Mouse (Mus musculus) embryo, embryonic 11 days (tissue): ENCODE measurements around the gene Snapc4.
A peak's percentile ranks its signal among the peaks of the same experiment; 100 is the strongest.

Experiments used
- DNase-seq: peaks from one replicate; pipeline ENCODE4 v3.0.0-alpha.2; 2015

Snapc4 gene

DNA sequence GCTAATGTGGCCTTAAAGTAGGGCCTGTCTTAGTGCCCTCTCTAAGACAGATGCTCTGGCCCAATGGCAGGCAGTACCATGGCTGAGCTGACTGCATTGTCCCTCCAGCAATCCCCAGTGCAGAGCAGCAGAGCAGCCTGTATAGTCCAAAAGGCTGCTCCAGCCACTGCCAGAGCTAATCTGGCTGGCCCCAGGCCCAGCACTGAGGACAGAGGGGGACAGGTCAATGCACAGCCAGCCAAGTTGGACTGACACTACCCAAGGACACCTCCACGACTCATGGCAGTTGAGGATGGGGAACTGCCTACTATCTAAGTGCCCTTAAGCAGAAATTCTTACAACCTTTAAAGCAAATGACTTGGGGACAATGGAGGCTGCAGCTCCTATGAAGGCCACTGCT lies 11.9 kb downstream of the Snapc4 start:
- no peak for DNase-seq

DNA sequence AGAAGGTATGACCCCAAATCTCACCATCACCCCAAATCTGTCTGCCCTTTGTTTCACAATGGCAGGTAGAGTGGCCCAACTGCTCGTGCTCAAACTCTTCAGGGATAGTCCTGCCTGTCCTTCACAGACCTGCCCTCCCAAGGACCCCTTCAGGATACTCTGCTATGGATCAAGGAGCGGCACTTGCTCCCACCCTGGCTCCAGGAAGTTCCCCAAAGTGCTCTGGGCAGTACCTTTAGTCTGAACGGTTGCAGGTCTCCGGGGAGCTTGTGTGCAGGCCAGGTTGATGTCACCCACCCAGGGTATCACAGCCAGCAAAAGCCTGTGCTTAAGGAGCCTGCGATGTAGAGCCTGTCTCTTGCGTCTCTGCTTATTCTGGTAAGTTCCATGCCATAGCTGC lies 12.5 kb downstream of the Snapc4 start:
- DNase-seq, result no peak

DNA sequence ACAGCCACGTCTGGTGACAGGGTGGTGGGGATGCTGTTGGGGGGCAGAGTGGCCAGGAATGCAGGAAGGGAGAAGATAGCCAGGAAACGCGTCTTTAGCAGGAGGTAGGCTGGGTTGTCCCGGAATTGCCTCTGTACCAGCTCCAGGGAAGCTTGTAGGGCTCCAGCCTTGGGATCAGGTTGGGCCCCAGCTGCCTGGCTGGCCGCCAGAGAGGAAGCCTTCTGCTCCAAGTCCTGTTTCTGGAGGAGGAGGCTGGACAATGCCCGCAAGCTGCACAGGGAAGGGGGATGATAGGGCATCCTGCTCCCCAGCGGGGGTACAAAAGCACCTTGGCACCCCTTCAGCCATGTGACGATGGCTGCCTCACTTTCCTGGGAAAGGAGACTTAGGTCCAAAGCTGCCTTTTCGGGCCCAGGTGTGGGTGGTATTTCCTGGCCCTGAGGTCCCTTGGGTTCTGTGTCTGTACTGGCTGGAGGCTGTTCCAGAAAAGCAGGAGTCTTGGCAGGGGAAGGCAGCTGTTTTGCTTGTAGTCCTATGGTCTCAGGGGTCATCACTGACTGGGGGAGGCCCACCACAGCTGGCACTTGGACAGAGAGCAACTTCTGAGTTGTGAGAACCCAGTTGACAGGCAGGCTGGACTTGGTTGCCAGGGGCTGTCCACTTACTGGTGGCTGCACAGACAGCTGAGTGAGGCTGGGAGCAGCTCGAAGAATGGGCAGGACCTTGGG lies 15.6 kb downstream of the Snapc4 start:
- no peak for DNase-seq

- DNase-seq, result no peak
These were observed 17.0 kb downstream of the Snapc4 start for GRCm38 (mm10) chr2:26363481-26363880.

GRCm38 (mm10) chr2:26362991-26363390 lies 17.5 kb downstream of the Snapc4 start:
- DNase-seq, result no peak

- no peak for DNase-seq
These were observed 19.7 kb downstream of the Snapc4 start, which contains the start of gene Card9 for GRCm38 (mm10) chr2:26360772-26361171. TSS of gene Card9 (minus strand) at chr2:26360918.

GRCm38 (mm10) chr2:26359983-26360382 lies 20.5 kb downstream of the Snapc4 start:
- DNase-seq, result no peak

- no peak for DNase-seq
These were observed 21.7 kb downstream of the Snapc4 start for GRCm38 (mm10) chr2:26358667-26359320.

DNA sequence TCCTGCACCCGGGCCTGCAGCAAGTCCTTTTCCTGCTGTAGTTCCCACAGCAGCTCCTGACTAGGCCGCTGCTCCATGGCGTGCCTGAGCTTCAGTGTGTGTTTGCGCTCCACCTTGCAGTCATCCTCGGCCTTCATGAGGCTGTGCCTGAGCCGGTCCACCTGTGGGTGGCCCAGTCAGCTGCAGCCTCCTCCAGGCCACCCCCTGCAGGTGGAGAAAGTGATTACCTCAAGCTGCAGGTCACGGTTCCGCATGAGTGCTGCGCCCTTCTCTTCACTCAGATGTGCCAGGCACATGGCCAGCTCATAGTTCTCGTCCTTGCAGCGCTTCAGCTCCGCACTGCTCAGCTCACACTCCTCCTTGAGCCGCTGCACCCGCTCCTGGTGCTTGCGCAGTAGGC lies 23.0 kb downstream of the Snapc4 start:
- DNase-seq, result no peak

DNA sequence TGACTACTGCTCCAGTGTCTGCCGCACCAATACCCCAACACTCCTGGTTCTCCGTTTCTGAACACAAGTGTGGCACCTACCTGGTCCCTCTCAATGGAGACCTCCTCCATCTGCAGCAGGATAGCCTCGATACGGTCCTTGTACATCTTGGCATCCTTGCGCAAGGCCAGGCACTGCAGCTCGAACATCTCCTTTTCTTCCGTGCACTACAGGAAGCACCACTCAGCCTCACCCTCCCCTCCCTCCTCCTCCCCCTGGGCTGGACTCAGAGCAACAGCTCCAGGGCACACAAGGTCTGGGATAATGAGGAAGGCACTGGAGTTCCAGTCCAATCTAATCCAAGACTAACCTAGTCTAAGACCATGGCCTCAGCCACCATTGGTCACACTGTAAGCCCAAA lies 23.8 kb downstream of the Snapc4 start:
- no peak for DNase-seq

GRCm38 (mm10) chr2:26356231-26356630 lies 24.2 kb downstream of the Snapc4 start:
- no peak for DNase-seq

DNA sequence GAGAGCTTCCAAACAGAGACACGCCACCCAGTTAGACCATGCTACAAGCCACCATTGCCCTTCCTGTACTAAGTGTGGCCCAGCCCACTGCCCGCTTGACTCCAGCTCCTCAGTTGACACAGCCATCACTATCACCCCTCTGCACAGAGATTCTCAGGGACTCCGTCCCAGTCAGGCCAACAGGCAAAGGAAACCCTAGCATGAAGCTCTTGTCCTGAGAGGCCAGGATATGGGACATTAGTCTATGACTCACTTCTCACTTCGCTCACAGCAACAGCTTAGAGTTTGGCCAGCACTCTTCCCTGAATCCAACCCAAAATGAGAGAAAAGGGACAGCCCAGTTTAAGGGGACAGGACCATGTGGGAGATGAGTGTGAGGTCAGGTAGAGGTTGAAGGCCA lies 26.1 kb downstream of the Snapc4 start:
- no peak for DNase-seq

DNA sequence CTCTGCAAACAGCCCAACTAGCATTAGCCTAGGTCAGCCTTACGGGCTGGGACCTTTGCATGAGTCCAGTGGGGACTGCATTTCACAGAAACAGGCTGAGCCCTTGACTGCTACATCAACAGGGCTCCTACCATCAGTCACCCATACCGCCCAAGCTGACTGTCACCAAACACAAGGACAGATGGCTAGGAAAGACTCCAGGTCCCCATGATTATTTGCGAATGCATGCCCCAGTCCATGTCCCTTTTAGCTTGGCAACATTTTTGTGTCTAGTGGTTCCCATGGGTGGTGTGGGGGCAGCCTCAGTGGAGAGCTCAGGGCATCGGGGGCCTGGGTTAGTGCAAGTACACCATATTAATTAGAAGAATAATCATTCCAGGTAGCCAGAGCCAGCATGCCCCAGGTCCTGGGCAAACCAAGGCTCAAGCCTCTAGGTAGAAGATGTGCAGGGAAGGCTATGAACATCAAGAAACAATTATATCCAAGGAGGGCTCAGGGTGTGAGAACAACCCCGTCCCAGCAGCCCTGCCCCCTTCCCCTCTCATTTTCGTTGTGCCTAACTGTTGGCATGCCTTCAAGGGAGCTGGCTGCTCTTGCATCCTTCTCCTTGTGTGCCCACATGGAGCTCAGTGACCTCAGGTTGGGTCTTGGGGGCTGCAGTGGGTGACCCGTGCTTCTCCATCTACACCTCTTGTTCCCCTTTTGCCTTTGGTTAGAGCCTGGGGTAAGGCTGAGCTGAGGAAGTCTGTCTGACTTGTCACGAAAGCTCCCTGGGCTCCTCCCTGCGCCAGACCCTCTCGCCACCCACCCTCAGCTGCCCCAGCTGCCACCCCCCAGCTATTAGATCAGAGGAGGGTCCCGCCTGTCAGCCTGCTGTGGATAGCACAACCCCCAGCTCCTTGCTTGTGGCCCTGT lies 27.1 kb downstream of the Snapc4 start:
- DNase-seq, result no peak

DNA sequence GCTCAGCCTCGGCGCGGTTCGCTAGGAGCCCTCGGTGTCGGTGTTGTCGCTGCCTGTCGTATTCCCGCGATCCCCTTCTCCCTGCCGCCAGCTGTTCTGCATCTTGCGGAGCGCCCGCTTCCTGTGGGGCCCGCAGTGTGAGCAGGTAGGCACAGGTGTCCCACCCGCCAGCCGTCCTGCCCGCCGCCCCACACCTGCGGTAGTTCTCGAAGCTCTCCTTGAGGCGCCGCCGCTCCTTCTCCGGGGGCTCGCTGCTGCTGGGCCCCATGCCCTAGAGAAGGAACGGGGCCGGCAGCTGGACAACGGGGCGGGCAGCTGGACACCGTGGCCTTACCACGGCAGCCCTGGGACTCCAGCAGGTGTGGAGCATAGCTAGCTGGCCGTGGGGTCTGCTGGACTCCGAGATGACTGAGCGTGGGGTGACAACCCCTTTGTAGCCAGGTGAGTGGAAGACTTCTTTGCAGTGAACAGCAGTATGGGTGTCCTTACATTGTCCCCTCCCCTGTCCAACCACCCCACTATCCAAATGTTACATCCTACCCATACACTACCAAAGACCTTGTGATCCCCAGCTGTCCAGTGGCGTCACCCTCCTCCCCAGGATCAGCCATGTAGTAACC lies 28.1 kb downstream of the Snapc4 start:
- no peak for DNase-seq

GRCm38 (mm10) chr2:26351358-26352290 lies 28.8 kb downstream of the Snapc4 start, which contains the start of gene Dnlz:
TSS of gene Dnlz (minus strand) at chr2:26352110.
- DNase-seq, result peak; percentile 95

DNA sequence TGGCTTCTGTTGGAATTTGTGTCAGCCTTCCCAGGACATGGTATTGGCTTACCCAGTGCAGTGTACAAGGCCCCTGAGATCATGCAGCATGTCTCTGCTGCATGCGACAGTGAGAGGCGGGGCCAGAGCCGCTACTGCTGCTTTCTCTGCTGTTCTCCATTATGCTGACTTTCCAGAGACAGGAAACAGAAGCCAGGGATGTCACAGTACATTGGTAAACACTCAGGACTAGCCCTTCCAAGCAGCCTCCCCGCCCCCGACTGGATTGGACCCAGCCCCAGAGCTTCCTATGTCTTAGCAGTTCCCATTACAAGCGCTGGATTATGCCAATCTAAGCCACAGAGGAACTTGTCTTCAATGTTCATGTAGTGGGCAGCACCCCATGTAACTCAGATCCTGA lies 32.2 kb downstream of the Snapc4 start:
- DNase-seq, result peak; percentile 23

DNA sequence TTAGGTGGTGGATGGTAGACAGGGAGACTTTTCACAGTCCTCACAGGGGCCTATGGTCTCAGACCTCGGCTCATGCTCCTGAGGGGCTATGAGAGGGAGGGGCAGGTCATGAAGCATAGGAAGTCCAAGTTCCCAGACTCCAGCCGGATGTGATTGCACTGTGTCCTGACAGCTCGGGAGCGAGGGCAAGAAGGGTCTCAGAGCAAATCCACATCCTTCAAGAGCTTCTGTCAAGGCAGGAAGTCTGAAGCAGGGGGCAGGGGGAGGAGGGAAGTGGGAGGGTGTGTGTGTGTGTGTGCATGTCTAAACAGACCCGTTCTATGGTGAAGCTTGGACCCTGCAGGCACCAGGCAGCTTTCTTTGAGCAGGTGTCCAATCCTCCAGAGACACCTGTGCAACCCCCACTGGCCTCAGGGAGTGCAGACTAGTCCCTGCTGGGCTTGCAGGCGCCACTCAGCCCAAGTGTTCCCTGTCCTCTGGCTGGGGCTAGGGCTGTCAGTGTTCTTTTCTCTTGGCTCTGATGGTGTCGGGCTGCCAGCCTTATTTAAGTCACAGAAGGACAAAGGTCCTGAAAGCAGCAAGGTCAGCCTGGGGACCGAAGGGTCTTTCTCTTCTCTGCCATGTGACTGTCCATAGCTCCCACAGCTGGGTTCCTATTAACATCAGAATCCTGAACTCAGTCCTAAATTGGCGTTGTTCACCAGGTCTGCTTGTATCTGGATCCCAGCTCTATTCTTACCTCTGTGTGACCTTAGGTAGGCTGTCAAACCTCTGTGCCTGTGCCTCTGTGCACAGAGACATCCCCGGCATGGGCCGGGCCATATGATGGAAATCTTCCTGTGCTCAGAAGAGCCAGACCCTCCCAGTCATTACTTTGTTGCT lies 37.6 kb downstream of the Snapc4 start:
- no peak for DNase-seq

DNA sequence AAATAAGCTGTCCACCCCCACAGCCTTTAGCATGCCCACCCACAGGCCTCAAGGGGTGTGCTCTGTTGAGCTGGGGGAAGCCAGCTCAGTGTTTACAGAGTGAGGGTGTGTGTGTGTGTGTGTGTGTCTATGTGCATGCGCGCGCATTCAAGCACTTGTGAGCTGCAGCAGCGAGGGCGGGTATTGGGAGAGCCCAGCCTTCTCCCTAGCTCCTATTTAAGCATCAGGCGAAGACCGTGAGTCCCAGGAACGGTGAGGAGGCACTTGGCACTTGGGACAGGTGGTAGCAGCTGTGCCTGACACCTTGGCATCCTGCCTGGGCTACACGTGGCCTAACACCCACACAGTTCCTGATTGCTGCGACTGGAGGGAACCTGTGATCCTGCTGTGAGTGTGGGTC lies 38.4 kb downstream of the Snapc4 start:
- DNase-seq, result no peak

- no peak for DNase-seq
These were observed 38.9 kb downstream of the Snapc4 start for GRCm38 (mm10) chr2:26341510-26341981.

DNA sequence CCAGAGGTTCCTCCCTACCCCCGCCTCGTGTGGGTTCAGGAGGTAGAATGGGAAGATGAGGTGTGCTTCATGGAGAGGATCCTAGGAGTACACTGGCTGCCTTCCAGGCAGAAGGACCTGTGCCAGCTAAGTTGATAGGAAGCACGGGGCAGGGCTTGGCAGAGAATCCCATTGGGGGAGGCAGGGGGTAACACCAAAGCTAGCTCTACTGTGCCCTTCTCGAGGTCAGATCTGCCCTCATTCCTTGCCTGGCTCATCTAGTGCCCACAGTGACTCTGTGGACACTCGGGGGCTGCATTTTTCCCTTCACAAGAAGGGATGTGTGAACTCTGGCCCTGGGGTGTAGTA lies 41.3 kb downstream of the Snapc4 start:
- DNase-seq, result no peak
